Mouse (Mus musculus) B cell, adult 2 months (primary cell): ENCODE data around the gene H2-Ke6.
A peak's percentile ranks its signal among the peaks of the same experiment; 100 is the strongest.

Experiments
- DNase-seq, 2 experiments: peaks; one replicate each; pipeline ENCODE4 v3.0.0; 2022

Gene H2-Ke6

GRCm38 (mm10) chr17:34027656-34028223, at the start of gene H2-Ke6:
Gene H2-Ke6 (minus strand): TSS chr17:34028060.
- peak; percentile 91 to 92 for DNase-seq

- DNase-seq = peak; percentile 84
These were observed 49.7 kb upstream of the H2-Ke6 start for GRCm38 (mm10) chr17:34077549-34077948.

- DNase-seq = peak; percentile 89
These were observed 47.4 kb upstream of the H2-Ke6 start for GRCm38 (mm10) chr17:34075271-34075670.

- DNase-seq = peak; percentile 52 to 53
These were observed 44.2 kb upstream of the H2-Ke6 start for GRCm38 (mm10) chr17:34072091-34072490.

GRCm38 (mm10) chr17:34068864-34069263, 41.0 kb upstream of the H2-Ke6 start:
- no peak for DNase-seq

- no peak for DNase-seq
These were observed 29.4 kb upstream of the H2-Ke6 start for GRCm38 (mm10) chr17:34057224-34057623.

GRCm38 (mm10) chr17:34047404-34048050, 19.7 kb upstream of the H2-Ke6 start:
- peak; percentile 57 to 59 for DNase-seq

- DNase-seq = no peak
These were observed 18.1 kb upstream of the H2-Ke6 start for GRCm38 (mm10) chr17:34045941-34046340.

- no peak for DNase-seq
These were observed 11.9 kb upstream of the H2-Ke6 start for GRCm38 (mm10) chr17:34039562-34040450.

- no peak for DNase-seq
These were observed 11.2 kb upstream of the H2-Ke6 start, which contains the start of gene Col11a2 for GRCm38 (mm10) chr17:34038878-34039561. Gene Col11a2 (plus strand): TSS chr17:34039437.

- no peak for DNase-seq
These were observed 10.6 kb upstream of the H2-Ke6 start for GRCm38 (mm10) chr17:34038440-34038839.

GRCm38 (mm10) chr17:34037241-34037640, 9.4 kb upstream of the H2-Ke6 start:
- no peak for DNase-seq

- DNase-seq = no peak
These were observed 8.8 kb upstream of the H2-Ke6 start for GRCm38 (mm10) chr17:34036647-34037046.

- DNase-seq = no peak
These were observed 7.7 kb upstream of the H2-Ke6 start for GRCm38 (mm10) chr17:34035517-34035916.

GRCm38 (mm10) chr17:34034064-34034463, 6.2 kb upstream of the H2-Ke6 start:
- peak; percentile 89 to 90 for DNase-seq

- no peak for DNase-seq
These were observed 5.6 kb upstream of the H2-Ke6 start for GRCm38 (mm10) chr17:34033441-34033840.

GRCm38 (mm10) chr17:34032806-34033205, 4.9 kb upstream of the H2-Ke6 start:
- DNase-seq = peak; percentile 49 to 59

- peak; percentile 65 to 73 for DNase-seq
These were observed 4.3 kb upstream of the H2-Ke6 start for GRCm38 (mm10) chr17:34032174-34032632.

- DNase-seq = peak; percentile 99
These were observed 3.8 kb upstream of the H2-Ke6 start, which contains the start of the genes Slc39a7 and Rxrb for GRCm38 (mm10) chr17:34031465-34032173. Gene Slc39a7 (minus strand): TSS chr17:34031682. Gene Rxrb (plus strand): TSS chr17:34031812.

GRCm38 (mm10) chr17:34030861-34031326, 3.0 kb upstream of the H2-Ke6 start:
- peak in 1 of 2 experiments; percentile 8 for DNase-seq

GRCm38 (mm10) chr17:34029890-34030595, 2.2 kb upstream of the H2-Ke6 start:
- no peak for DNase-seq
